Mouse (Mus musculus) myocyte (in vitro differentiated cells): ENCODE measurements around the gene Zbtb3.
A peak's percentile ranks its signal among the peaks of the same experiment; 100 is the strongest.

Experiments
- POLR2A ChIP-seq: IDR thresholded peaks from one replicate; pipeline ENCODE4 v1.6.1; 2011; ENCODE audit warnings: low read depth, mild to moderate bottlenecking, control low read depth, moderate library complexity; ENCODE audit not compliant: insufficient read length
- POLR2AphosphoS2 ChIP-seq: IDR thresholded peaks from one replicate; pipeline ENCODE4 v1.6.1; 2011; ENCODE audit warnings: low read depth, control low read depth; ENCODE audit not compliant: insufficient read length

DNA sequence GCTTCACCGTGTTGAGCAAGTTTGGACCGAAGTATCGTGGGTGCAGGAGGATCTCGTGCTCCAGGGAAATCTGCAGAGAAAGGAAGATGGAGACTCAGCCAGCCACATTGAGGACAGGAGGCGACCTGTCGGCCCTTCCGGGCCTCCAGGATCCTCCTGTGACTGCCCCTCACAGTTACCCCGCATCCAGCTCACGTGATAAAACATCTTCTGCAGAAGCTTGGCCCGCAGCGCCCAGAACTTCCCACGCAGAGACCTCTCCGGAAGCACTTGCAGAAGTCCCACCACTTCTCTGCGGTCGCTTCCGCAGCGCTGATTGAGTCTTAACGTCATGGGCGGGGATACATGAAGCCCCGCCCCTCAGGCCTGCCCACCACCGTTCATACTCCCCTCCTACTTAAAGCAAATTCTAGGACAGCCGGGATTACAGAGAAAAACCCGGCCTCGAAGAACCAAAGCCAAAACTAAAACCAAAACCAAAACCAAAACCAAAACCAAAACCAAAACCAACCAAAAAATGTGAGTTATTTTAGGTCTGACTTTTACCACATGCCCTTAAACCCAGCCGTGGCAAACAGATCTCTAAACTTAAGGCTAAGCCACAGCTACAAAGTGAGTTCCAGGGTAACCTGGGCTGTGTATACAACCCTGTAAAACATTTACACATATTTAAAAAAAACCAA, 4.0 kb upstream of the Zbtb3 start, which contains the start of gene Polr2g:
- TF ChIP-seq POLR2A (peak; percentile 74), POLR2AphosphoS2 (peak; percentile 63)
